Mouse (Mus musculus) ES-E14 (cell line): ENCODE measurements around the gene Arhgef25.

Experiments
- HCFC1 ChIP-seq: IDR thresholded peaks from 2 replicates; pipeline ENCODE4 v1.6.1; 2012; ENCODE audit warnings: low read length, inconsistent platforms, borderline replicate concordance; ENCODE audit not compliant: insufficient read depth
- MAFK ChIP-seq: IDR thresholded peaks from 2 replicates; pipeline ENCODE4 v1.6.1; 2014; ENCODE audit warnings: mild to moderate bottlenecking, low read depth, low read length, inconsistent platforms; ENCODE audit not compliant: insufficient read depth
- ZC3H11A ChIP-seq: IDR thresholded peaks from 2 replicates; pipeline ENCODE4 v1.6.1; 2012; ENCODE audit warnings: low read depth, mild to moderate bottlenecking, inconsistent platforms, low read length, borderline replicate concordance
- ZNF384 ChIP-seq: IDR thresholded peaks from 2 replicates; pipeline ENCODE4 v1.6.1; 2012; ENCODE audit warnings: low read depth, low read length, inconsistent platforms

DNA sequence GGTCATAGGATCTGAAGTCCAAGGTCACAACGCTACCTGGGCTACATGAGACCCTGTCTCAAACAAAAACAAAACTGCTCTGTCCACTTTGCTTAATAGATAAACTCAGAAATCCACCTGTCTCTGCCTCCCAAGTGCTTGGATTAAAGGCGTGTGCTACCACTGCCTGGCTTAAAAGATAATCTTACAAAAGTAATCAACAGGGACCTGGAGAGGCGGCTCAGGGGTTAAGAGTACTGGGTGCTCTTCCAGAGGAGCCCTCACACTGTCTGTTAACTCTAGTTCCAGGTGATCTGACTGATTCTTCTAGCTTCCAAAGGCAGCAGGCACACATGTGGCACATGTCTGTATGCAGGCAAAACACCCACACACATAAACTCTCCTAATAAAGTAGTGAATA is 13.2 kb upstream of the Arhgef25 start:
- TF ChIP-seq ZNF384, result no peak
- TF ChIP-seq ZC3H11A, result no peak
- TF ChIP-seq MAFK, result no peak
- TF ChIP-seq HCFC1, result no peak
